Mouse (Mus musculus): ENCODE data around the gene Nme1.
"Not testable (repeated sequence)": the region's sequence is repeated elsewhere in the genome, so short reads cannot be mapped to it uniquely, and the experiment has no call there.

GRCm38 (mm10) chr11:93915019-93915418, 53.3 kb downstream of the Nme1 start:
- not testable (repeated sequence) for TF ChIP-seq CTCF (IDR thresholded peaks at IDR 0.05; ENCODE audit: low read depth, low read length); POLR2A (IDR thresholded peaks at IDR 0.05; ENCODE audit: insufficient read depth, low read length)
